Mouse (Mus musculus) adrenal gland, postnatal 36 days (tissue): ENCODE measurements around the gene Tceal7. TPM values are rescaled to one million over a fixed set of nuclear protein-coding genes. Genes with fewer than 3 reads are reported as not detected.
A peak's percentile ranks its signal among the peaks of the same experiment; 100 is the strongest.
"Not testable (repeated sequence)": the region's sequence is repeated elsewhere in the genome, so short reads cannot be mapped to it uniquely, and the experiment has no call there.

Experiments
- DNase-seq, 2 experiments: peaks; one replicate each; pipeline ENCODE4 v3.0.0; 2021; ENCODE audit warnings: mixed read lengths in 1 of 2
- microRNA-seq: library from miRNA; unstranded; fragments of <30 nt; microRNA quantifications from one replicate; pipeline ENCODE4 v1.2.0, GENCODE M21; 2021
- total RNA-seq, 2 experiments: library from RNA; stranded (reverse); gene quantifications; 2 replicates each; pipeline ENCODE4 v1.2.3; 2021

The Tceal7 gene
- total RNA-seq, 2 experiments from 2014 or later, result not detected

DNA sequence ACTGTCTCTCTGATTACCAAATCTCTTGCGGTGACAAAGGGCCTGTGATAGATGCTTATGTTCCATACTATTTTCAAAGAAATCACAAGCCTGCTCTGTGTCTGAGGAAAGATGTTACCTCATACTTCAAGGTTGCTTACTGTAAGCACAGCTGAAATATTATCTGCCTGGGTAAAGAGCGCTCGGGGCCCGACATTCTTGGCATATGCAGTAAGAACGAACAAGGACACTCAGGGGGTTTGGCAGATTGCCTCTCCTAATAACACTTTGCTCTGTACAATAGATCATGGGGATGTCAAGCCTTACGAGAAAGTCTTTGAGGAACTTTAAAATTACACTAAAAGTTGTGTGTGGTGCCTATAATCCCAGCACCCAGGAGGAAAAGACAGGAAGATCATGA is 34.2 kb downstream of the Tceal7 start:
- DNase-seq, result peak; percentile 60 to 71

GRCm38 (mm10) chrX:136249671-136250070 is 35.1 kb downstream of the Tceal7 start:
- DNase-seq, result no peak

DNA sequence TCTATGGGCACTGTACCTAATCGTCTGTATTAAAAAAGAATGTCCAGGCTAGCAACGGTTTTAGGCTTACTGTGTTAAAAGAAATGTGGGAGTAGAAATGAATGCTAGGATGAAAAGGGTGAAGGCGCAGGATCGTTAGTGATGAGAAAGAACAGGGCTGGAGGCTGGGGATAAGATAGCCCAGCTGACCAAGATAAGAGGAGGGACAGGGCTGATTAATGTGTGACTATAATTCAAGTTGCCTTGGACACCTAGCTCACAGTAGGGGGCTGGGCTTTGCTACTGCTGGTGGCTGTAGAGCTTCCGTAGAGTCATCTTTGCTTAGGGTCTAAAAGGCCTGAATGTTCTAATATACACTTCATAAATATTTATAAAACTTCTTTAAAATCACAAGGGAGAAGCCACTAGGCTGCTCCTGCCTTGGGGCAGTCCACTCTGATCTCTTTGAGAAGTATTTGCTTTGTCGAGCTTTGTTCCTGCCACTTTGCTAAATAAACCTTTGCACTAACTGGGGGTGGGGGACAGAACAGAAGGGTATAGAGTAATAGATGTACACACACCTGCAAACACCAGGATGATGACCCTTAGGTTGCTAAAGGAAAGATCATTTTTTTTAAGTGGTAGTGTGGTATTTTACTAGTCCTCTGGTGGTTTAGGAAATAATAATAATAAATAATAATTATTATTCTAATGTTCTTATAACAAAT is 37.6 kb downstream of the Tceal7 start:
- peak in 1 of 2 experiments; percentile 28 for DNase-seq

- DNase-seq, result no peak
Observed at GRCm38 (mm10) chrX:136267720-136268119, 53.1 kb downstream of the Tceal7 start.

DNA sequence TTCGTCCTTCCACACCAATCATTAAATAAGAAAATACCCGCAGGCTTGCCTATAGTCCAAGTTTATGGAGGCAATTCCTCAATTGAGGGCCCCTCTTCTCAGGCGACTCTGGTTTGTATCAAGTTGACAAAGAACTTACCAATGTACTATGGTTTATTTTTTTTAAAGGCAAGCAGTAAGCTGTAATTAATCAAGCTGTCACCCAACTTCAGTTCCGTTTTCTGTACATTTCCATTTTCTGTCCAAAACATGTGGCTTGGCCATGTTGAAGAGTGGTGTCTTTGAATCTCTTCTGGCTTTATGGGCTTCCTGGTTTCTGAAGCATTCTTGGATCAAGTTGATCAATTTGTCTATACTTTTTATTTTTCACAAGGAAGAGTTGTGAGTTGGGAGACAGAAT is 53.6 kb downstream of the Tceal7 start:
- no peak for DNase-seq

DNA sequence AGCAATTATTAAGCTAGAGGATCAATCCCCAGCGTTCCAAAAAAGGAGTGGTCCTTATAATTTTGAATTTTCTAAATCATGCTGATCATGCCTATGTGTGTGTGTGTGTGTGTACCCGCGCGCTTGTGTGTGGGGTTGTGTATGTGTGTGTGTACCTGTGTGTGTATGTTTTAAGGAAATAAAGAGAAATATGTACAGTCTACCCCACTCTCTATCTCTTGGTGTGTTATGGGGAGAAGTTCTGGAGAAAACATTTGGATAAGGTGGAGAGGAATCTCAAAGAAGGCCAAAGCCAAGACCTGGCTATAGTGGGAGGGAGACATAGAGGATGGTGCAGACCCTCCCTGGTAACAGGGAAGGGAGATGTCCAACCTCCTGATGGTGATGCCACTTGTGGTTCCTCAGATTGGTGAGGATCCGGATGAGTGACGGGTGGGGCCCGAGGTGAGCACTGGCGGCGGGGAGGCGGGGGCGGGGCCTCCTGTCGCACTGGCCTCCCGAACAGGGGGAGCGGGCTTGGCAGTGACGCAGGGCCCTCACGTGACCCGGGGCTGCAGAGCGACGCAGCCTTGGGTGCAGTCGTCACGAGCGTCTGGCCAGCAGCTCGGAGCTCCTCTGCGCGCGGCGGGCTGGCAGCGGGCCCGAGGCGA is 55.3 kb downstream of the Tceal7 start, which contains the start of gene Bex3:
TSS of gene Bex3 (plus strand) at position 511 of the 650 bp plus-strand sequence.
- DNase-seq, result peak; percentile 57 to 60

- not testable (repeated sequence) for DNase-seq
Observed at GRCm38 (mm10) chrX:136270393-136271111, 56.0 kb downstream of the Tceal7 start.

- no peak for DNase-seq
Observed at GRCm38 (mm10) chrX:136274542-136274941, 60.0 kb downstream of the Tceal7 start.

DNA sequence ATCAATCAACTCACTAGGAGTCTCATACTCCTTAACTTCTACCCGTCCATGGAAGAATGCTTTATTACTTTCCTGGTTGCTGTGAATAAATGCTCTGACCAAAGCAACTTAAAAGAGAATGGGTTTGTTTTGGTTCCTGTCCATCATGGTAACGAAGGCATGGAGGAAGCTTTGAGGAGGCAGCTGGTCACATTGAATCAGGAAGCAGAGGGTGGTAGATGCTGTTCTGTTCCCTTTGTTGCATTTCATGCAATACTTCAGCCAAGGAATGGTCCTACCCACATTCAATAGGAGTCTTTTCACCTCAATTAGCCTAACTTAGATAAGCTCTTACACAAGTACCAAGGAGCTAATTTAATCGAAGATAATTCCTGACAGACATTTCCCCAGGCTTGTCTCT is 60.8 kb downstream of the Tceal7 start:
- DNase-seq, result no peak

Small RNA genes lying within 50 kb of the gene (microRNA-seq; reads per million reads assigned to microRNA genes)
- gene Mir6383, result not detected

Other genes with a start within 250 kb of the Tceal7 start
- gene Arxes2, start 221.0 kb upstream of the Tceal7 start, total RNA-seq, result 10 to 100 TPM; 40.9 to 73.2 TPM
- 10 to 100 TPM in 1 of 2 experiments, 1 to 10 TPM in 1; 6.3 to 14.3 TPM for gene Arxes1, start 181.4 kb upstream of the Tceal7 start, total RNA-seq
- 10 to 100 TPM; 17.6 to 23.5 TPM for gene Bex2, start 146.5 kb upstream of the Tceal7 start, total RNA-seq
- not detected for gene Nxf3, start 129.5 kb upstream of the Tceal7 start, total RNA-seq
- 1 to 10 TPM; 8.3 to 9.5 TPM for gene Bex4, start 75.8 kb upstream of the Tceal7 start, total RNA-seq
- 10 to 100 TPM; 53.8 to 56.6 TPM for gene Tceal8, start 42.4 kb upstream of the Tceal7 start, total RNA-seq
- gene Tceal5, start 10.9 kb upstream of the Tceal7 start, total RNA-seq, result 1 to 10 TPM in 1 of 2 experiments, not detected in 1; 1.8 TPM
- 10 to 100 TPM in 1 of 2 experiments, 1 to 10 TPM in 1; 9.7 to 14.6 TPM for gene Bex1, start 734 bp downstream of the Tceal7 start, total RNA-seq
- 100 to 1,000 TPM; 373 to 421 TPM for gene Tceal9, start 30.3 kb downstream of the Tceal7 start, total RNA-seq
- gene Bex3, start 55.5 kb downstream of the Tceal7 start, total RNA-seq, result 100 to 1,000 TPM; 126 to 285 TPM